Mouse (Mus musculus) hindbrain, embryonic 16.5 days (tissue): Measurements from ENCODE around the gene Padi1. TPM values are rescaled to one million over a fixed set of nuclear protein-coding genes. Genes with fewer than 3 reads are reported as not detected.

Source experiments
- ATAC-seq: fragments of 200-750 bp; cut with Nextera tagmentation; 2 replicates; pipeline ENCODE4 v1.8.0; 2017; ENCODE audit warnings: moderate TSS enrichment, moderate library complexity
- H3K27ac ChIP-seq: fragments of 300-500 bp; sonication (generic); 2 replicates; pipeline ENCODE4 v1.5.1; 2014; ENCODE audit warnings: low read depth, mild to moderate bottlenecking, control low read depth, low read length, moderate library complexity
- H3K27me3 ChIP-seq: fragments of 300-500 bp; sonication (generic); replicated peaks from 2 replicates; pipeline ENCODE4 v1.6.1; 2014; ENCODE audit warnings: low read length; ENCODE audit not compliant: control insufficient read depth, insufficient read depth
- H3K36me3 ChIP-seq: fragments of 300-500 bp; sonication (generic); 2 replicates; pipeline ENCODE4 v1.6.1; 2014; ENCODE audit warnings: mild to moderate bottlenecking, low read length, moderate library complexity, mixed read lengths; ENCODE audit not compliant: control insufficient read depth, insufficient read depth
- H3K4me1 ChIP-seq: fragments of 300-500 bp; sonication (generic); 2 replicates; pipeline ENCODE4 v1.6.1; 2014; ENCODE audit warnings: low read depth, low read length; ENCODE audit not compliant: control insufficient read depth, insufficient read depth
- H3K4me2 ChIP-seq: fragments of 300-500 bp; sonication (generic); 2 replicates; pipeline ENCODE4 v1.6.1; 2014; ENCODE audit warnings: mild to moderate bottlenecking, low read length, control low read depth, moderate library complexity
- H3K4me3 ChIP-seq: fragments of 300-500 bp; sonication (generic); 2 replicates; pipeline ENCODE4 v1.5.1; 2014; ENCODE audit warnings: mild to moderate bottlenecking, low read length, control low read depth, moderate library complexity
- H3K9ac ChIP-seq: fragments of 300-500 bp; sonication (generic); 2 replicates; pipeline ENCODE4 v1.6.1; 2014; ENCODE audit warnings: low read depth, mild to moderate bottlenecking, control low read depth, low read length, moderate library complexity
- H3K9me3 ChIP-seq: fragments of 300-500 bp; sonication (generic); 2 replicates; pipeline ENCODE4 v1.6.1; 2014; ENCODE audit warnings: mild to moderate bottlenecking, low read length, moderate library complexity; ENCODE audit not compliant: control insufficient read depth
- WGBS: fragments of 180-500 bp; shearing (Covaris S2); extraction: QIAGEN DNeasy Blood & Tissue Kit; methylation state at CpG from one replicate; pipeline ENCODE4 v1.1.7; 2014; 5-methylcytosine and 5-hydroxymethylcytosine counted together
- polyA plus RNA-seq: library from polyadenylated mRNA; unstranded; fragments of >200 nt; fragmentation: Nextera tagmentation; extraction: Ambion mirVana; gene quantifications from 2 replicates; pipeline ENCODE4 v1.2.1, GENCODE M21; 2015

The Padi1 gene
- polyA plus RNA-seq, 1 experiment from 2014 or later, result not detected

GRCm38 (mm10) chr4:140870876-140871275 is 25.3 kb upstream of the Padi1 start:
- no peak overlapping the region for H3K27ac ChIP-seq
- no peaks in the 10 kb centered on the region for H3K36me3 ChIP-seq
- H3K4me2 ChIP-seq, result no peak overlapping the region
- WGBS, result 77% methylated on average over 7 of the region's 7 CpGs
- no peaks in the 10 kb centered on the region for H3K27me3 ChIP-seq
- no peak overlapping the region for H3K9ac ChIP-seq
- H3K4me3 ChIP-seq, result no peak overlapping the region
- H3K4me1 ChIP-seq, result no peaks in the 10 kb centered on the region
- H3K9me3 ChIP-seq, result no peaks in the 10 kb centered on the region
- ATAC-seq, result no peak

GRCm38 (mm10) chr4:140869945-140870344 is 24.4 kb upstream of the Padi1 start:
- H3K4me3 ChIP-seq, result no peak overlapping the region
- ATAC-seq, result no peak
- no peak overlapping the region for H3K4me2 ChIP-seq
- H3K27ac ChIP-seq, result no peak overlapping the region
- no peaks in the 10 kb centered on the region for H3K9me3 ChIP-seq
- H3K9ac ChIP-seq, result no peak overlapping the region
- no peaks in the 10 kb centered on the region for H3K27me3 ChIP-seq
- WGBS, result 89% methylated on average over 8 of the region's 8 CpGs
- H3K36me3 ChIP-seq, result no peaks in the 10 kb centered on the region
- H3K4me1 ChIP-seq, result no peaks in the 10 kb centered on the region

GRCm38 (mm10) chr4:140868484-140869190 is 23.1 kb upstream of the Padi1 start:
- H3K4me2 ChIP-seq, result no peak overlapping the region
- H3K9me3 ChIP-seq, result no peaks in the 10 kb centered on the region
- WGBS, result 5% methylated on average over 14 of the region's 14 CpGs
- H3K4me1 ChIP-seq, result no peaks in the 10 kb centered on the region
- H3K36me3 ChIP-seq, result no peaks in the 10 kb centered on the region
- no peak for ATAC-seq
- H3K9ac ChIP-seq, result peak overlapping the region; percentile 36; the same call in 1 of the 2 replicates
- no peaks in the 10 kb centered on the region for H3K27me3 ChIP-seq
- no peak overlapping the region for H3K4me3 ChIP-seq
- H3K27ac ChIP-seq, result no peak overlapping the region

GRCm38 (mm10) chr4:140862036-140862650 is 16.6 kb upstream of the Padi1 start:
- H3K9ac ChIP-seq, result no peak overlapping the region
- no peaks in the 10 kb centered on the region for H3K4me1 ChIP-seq
- H3K4me2 ChIP-seq, result no peak overlapping the region
- H3K36me3 ChIP-seq, result no peaks in the 10 kb centered on the region
- H3K27ac ChIP-seq, result no peak overlapping the region
- H3K9me3 ChIP-seq, result no peaks in the 10 kb centered on the region
- H3K4me3 ChIP-seq, result no peak overlapping the region
- no peak for ATAC-seq
- H3K27me3 ChIP-seq, result no peaks in the 10 kb centered on the region
- 85% methylated on average over 11 of the region's 11 CpGs for WGBS

DNA sequence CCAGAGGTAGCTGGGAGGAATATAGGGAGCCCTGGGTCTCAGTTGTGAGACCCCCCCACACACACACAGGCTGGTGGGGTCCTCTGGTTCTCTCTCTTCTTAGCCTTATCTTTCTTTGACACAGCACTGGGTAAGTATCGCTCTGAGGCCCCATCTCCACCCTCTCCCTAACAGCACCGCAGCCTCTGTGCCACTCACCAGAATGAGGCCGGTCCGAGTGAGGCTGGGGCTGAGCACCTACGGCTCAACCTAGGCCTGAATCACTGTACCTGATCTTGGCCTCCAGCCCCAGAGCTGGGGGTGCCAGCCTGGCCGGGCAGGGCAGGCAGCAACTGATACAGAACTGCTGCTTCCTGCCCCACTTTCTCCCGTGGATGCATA is 15.2 kb upstream of the Padi1 start:
- no peak for ATAC-seq
- 90% methylated on average over 7 of the region's 7 CpGs for WGBS
- Histone ChIP-seq H3K36me3 (no peaks in the 10 kb centered on the region), H3K27me3 (no peaks in the 10 kb centered on the region), H3K4me3 (no peak overlapping the region), H3K9ac (no peak overlapping the region), H3K9me3 (no peaks in the 10 kb centered on the region), H3K27ac (no peak overlapping the region), H3K4me1 (no peaks in the 10 kb centered on the region), H3K4me2 (no peak overlapping the region)

DNA sequence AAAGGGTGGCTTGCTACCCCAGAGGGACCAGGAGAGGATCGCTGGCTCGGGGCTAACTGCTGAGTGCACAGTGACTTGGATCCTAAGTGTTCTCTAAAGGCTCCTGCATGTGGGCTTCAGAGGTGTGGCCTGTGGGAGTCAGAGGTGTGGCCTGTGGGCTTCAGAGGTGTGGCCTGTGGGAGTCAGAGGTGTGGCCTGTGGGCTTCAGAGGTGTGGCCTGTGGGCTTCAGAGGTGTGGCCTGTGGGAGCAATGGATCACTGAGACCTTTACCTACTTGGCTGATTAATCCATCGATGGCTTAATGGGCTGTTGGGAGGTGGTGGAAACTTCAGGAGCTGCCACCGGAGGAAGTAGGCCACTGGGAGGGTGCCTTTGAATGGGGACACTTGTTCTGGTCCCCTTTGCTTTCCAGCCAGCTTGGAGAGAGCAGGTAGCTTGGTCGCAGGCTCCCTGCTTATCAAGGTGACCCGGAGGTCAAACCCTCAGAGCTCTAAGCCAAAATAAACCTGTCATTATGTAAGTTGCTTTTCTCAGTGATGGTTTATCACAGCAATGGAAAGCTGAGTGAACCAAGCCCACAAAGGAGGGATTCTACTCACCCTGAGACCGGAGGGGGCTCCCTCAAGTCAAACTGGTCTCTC is 14.7 kb upstream of the Padi1 start:
- no peak overlapping the region for H3K9ac ChIP-seq
- no peaks in the 10 kb centered on the region for H3K27me3 ChIP-seq
- no peak overlapping the region for H3K27ac ChIP-seq
- H3K4me2 ChIP-seq, result no peak overlapping the region
- H3K4me3 ChIP-seq, result no peak overlapping the region
- no peaks in the 10 kb centered on the region for H3K4me1 ChIP-seq
- no peaks in the 10 kb centered on the region for H3K36me3 ChIP-seq
- H3K9me3 ChIP-seq, result no peaks in the 10 kb centered on the region
- WGBS, result 67% methylated on average over 7 of the region's 7 CpGs
- no peak for ATAC-seq

- Histone ChIP-seq H3K4me1 (no peaks in the 10 kb centered on the region), H3K27ac (no peak overlapping the region), H3K9me3 (no peaks in the 10 kb centered on the region), H3K4me3 (no peak overlapping the region), H3K4me2 (no peak overlapping the region), H3K36me3 (no peaks in the 10 kb centered on the region), H3K9ac (no peak overlapping the region), H3K27me3 (no peaks in the 10 kb centered on the region)
- no peak for ATAC-seq
- 86% methylated on average over 11 of the region's 11 CpGs for WGBS
These were observed 13.7 kb upstream of the Padi1 start for GRCm38 (mm10) chr4:140859291-140859690.

DNA sequence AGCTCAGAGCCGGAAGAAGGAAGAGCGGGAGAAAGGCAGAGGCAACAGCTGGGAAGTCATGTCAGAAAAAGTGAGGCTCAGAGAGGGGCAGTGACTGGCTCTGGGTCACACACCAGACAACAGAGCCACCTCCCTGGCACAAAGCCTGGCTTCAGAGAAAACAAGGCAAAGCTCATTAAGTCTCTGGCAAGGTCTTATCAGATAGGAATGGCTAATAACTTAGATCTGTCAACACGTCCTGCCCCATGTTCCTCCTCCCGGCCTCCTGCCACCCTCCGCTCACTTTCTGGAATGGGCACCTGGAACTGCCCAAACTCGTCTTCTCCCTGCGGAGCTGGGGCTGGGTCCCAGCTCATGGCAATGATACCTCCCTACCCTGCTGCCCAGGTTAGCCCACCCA is 12.2 kb upstream of the Padi1 start:
- H3K27ac ChIP-seq, result no peak overlapping the region
- ATAC-seq, result no peak
- H3K9me3 ChIP-seq, result no peaks in the 10 kb centered on the region
- 79% methylated on average over 7 of the region's 7 CpGs for WGBS
- no peak overlapping the region for H3K4me3 ChIP-seq
- no peaks in the 10 kb centered on the region for H3K36me3 ChIP-seq
- no peaks in the 10 kb centered on the region for H3K4me1 ChIP-seq
- no peak overlapping the region for H3K9ac ChIP-seq
- no peaks in the 10 kb centered on the region for H3K27me3 ChIP-seq
- no peak overlapping the region for H3K4me2 ChIP-seq

GRCm38 (mm10) chr4:140857041-140857440 is 11.5 kb upstream of the Padi1 start:
- no peaks in the 10 kb centered on the region for H3K9me3 ChIP-seq
- no peak for ATAC-seq
- WGBS, result 83% methylated on average over 5 of the region's 5 CpGs
- no peak overlapping the region for H3K4me3 ChIP-seq
- no peak overlapping the region for H3K9ac ChIP-seq
- no peaks in the 10 kb centered on the region for H3K27me3 ChIP-seq
- no peak overlapping the region for H3K27ac ChIP-seq
- H3K4me1 ChIP-seq, result no peaks in the 10 kb centered on the region
- no peaks in the 10 kb centered on the region for H3K36me3 ChIP-seq
- H3K4me2 ChIP-seq, result no peak overlapping the region
